Mouse (Mus musculus): ENCODE measurements around the gene Iscu.

Gene Iscu

GRCm38 (mm10) chr5:113772450-113772895, at the start of gene Iscu, which contains the start of gene Sart3:
Gene Iscu (plus strand): TSS chr5:113772748.
Gene Sart3 (minus strand): TSS chr5:113772510.
- DNase-seq (ENCODE audit: low spot score), result peak; percentile 92

GRCm38 (mm10) chr5:113723567-113724237, 48.8 kb upstream of the Iscu start:
- DNase-seq (ENCODE audit: low spot score), result no peak

- DNase-seq (ENCODE audit: low spot score), result peak; percentile 88
Measured at GRCm38 (mm10) chr5:113724446-113724845, 48.1 kb upstream of the Iscu start, which contains the start of gene 1700069L16Rik. Gene 1700069L16Rik (minus strand): TSS chr5:113724772.

GRCm38 (mm10) chr5:113725417-113725816, 47.1 kb upstream of the Iscu start:
- no peak for DNase-seq (ENCODE audit: low spot score)

- DNase-seq (ENCODE audit: low spot score), result no peak
Measured at GRCm38 (mm10) chr5:113726618-113727017, 45.9 kb upstream of the Iscu start.

DNA sequence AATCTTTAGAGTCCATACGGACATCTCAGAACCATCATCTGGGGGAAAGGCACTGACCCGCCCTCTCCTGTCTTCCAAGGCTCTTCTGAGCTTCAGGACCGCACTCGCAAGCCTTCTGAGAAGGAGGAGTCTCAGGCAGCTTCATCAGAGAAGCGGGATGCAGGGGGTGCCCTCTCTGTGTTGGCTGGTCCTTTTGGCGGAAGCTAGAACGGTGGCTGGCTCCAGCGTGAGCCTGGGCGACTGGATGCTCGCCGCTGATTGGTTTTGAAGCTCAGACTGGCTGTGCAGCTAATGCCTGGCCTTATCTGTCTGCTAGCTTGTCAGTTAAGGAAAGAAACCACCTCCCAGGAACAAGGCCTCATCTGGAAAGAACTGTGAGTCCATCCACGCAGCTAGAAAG, 45.3 kb upstream of the Iscu start:
- DNase-seq (ENCODE audit: low spot score), result no peak

DNA sequence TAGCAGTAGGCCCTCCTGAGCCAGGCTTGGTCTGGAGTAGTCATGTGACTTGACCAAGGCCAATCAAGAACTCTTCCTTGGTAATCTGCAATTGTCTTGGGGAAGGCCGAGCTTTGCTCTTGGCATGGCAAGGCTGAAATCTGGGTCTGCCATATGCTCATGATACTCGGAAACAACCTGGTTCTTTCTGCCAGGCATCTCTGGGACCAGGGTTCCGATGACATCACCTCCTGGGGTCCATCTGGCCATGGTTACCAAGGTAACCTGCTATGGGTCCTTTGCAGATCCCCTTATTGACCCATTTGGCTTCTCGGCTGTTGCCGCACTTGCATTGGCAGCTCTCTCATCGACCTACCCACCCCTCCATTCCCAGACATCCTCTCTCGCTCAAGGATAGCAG, 44.5 kb upstream of the Iscu start:
- no peak for DNase-seq (ENCODE audit: low spot score)

DNA sequence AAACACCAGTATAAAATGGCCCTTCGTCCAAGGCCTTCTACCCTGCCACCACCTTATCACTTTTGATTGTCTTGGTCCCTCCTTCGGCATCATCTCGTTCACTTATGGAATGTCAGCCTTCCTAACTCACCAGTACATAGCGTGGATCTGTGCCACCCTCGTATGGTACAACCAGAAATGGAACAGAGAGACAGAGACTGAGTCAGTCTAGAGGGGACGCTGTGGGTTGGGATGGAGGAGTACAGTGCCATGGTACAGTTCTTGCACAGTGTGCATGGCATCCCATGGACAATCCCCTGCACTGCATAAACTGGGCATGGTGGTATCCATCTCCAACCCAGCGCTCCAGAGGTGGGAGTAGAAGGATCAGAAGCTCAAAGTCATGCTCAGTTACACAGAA, 43.9 kb upstream of the Iscu start:
- no peak for DNase-seq (ENCODE audit: low spot score)

DNA sequence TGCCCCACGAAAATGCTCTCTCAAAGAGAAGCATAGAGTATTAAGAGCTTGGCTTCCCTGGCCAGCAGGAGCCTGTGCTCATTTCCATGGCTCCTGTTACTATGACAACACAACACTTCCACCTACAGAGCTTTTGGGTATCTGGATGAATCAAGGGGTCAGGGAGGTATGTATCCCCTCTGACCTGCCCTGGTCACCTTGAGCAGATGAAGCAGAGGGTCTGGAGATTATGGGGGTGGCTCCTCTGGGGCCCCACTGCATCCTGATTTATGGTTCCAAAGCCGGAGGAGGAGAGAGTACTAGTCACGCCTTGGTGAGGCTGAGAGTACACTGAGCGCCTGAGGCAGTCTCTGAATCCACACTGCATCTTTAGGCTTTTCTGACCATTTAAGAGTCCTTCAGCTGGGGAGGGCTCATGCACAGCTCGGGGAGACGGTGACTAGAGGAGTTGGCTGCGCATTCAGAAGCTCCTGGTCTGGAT, 41.9 kb upstream of the Iscu start:
- DNase-seq (ENCODE audit: low spot score), result peak; percentile 31

GRCm38 (mm10) chr5:113731174-113731573, 41.4 kb upstream of the Iscu start:
- DNase-seq (ENCODE audit: low spot score), result no peak

- DNase-seq (ENCODE audit: low spot score), result peak; percentile 62
Measured at GRCm38 (mm10) chr5:113732182-113732581, 40.4 kb upstream of the Iscu start.

GRCm38 (mm10) chr5:113734376-113734775, 38.2 kb upstream of the Iscu start:
- no peak for DNase-seq (ENCODE audit: low spot score)

DNA sequence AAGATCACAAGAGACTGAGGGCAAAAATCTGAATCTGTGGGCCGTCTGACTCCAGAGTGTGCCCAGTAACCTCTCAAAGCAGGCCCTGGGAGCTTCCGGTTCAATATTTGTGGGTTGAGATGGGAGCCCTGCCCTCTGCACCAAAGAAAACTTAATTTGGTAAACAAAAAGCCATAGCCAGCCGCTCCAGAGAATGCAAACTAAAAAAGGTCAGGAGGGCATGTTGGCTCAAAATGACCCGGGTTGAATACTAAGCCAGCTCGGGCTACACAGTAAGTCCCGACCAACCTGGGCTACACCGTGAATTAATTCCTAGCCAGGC, 37.6 kb upstream of the Iscu start:
- no peak for DNase-seq (ENCODE audit: low spot score)

GRCm38 (mm10) chr5:113735345-113736112, 37.0 kb upstream of the Iscu start, which contains the start of gene Ficd:
Gene Ficd (plus strand): TSS chr5:113735803.
- peak; percentile 93 for DNase-seq (ENCODE audit: low spot score)

DNA sequence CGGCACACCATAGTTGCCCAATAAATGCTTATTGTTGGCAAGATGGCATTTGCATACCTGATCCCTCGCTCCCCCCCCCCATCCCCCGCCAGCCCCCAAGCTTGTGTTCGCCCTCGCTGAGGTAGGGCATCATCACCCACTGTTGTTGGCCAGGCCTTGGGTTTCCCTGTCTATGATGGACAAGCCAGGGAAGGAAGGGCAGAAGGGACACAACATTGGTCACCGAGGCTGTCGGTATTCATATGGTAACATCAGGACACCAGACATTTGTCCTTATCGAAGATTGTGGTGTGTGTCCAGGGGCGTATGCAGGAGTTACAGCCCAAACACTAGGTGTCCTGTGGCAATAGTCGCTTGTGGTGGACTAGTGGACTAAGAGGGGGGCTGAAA, 36.4 kb upstream of the Iscu start:
- DNase-seq (ENCODE audit: low spot score), result no peak

GRCm38 (mm10) chr5:113736522-113737164, 35.9 kb upstream of the Iscu start:
- DNase-seq (ENCODE audit: low spot score), result no peak

GRCm38 (mm10) chr5:113737607-113738237, 34.8 kb upstream of the Iscu start:
- DNase-seq (ENCODE audit: low spot score), result no peak

DNA sequence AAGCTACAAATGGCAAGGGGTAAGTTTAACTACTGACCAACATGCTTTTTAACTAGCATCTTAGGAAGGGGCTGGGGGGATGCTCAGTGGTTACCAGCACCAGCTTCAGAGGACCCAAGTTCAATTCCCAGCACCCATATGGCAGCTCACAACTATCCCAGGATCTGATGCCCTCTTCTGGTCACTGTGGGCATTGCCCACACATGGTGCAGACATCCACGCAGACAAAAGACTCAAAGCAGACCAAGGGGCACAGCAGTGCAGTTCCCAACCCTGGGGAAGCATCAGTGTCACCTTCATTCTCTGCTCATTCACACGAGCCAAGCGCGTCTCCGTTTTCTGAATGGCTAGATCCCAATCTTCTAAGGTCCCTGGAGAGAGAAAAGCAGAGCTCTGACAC, 24.9 kb upstream of the Iscu start:
- DNase-seq (ENCODE audit: low spot score), result no peak

GRCm38 (mm10) chr5:113748556-113749331, 23.8 kb upstream of the Iscu start:
- no peak for DNase-seq (ENCODE audit: low spot score)

GRCm38 (mm10) chr5:113751521-113752157, 20.9 kb upstream of the Iscu start:
- no peak for DNase-seq (ENCODE audit: low spot score)

All from layer of hippocampus, adult 11-12 months (tissue).